Mouse (Mus musculus): ENCODE results near the gene Spry2.
A peak's percentile ranks its signal among the peaks of the same experiment; 100 is the strongest.

The Spry2 gene

GRCm38 (mm10) chr14:105896791-105897568 is at the start of gene Spry2:
Gene Spry2 (minus strand): TSS chr14:105896819.
- DNase-seq (ENCODE audit: low read depth, low spot score): peak; percentile 16

GRCm38 (mm10) chr14:105941353-105941752 is 44.7 kb upstream of the Spry2 start:
- no peak for DNase-seq (ENCODE audit: low read depth, low spot score)

- no peak for DNase-seq (ENCODE audit: low read depth, low spot score)
Measured at GRCm38 (mm10) chr14:105926726-105927125, 30.1 kb upstream of the Spry2 start.

- DNase-seq (ENCODE audit: low read depth, low spot score): no peak
Measured at GRCm38 (mm10) chr14:105925305-105925704, 28.7 kb upstream of the Spry2 start.

- no peak for DNase-seq (ENCODE audit: low read depth, low spot score)
Measured at GRCm38 (mm10) chr14:105924712-105925111, 28.1 kb upstream of the Spry2 start.

GRCm38 (mm10) chr14:105922874-105923273 is 26.3 kb upstream of the Spry2 start:
- DNase-seq (ENCODE audit: low read depth, low spot score): no peak

- DNase-seq (ENCODE audit: low read depth, low spot score): no peak
Measured at GRCm38 (mm10) chr14:105922427-105922826, 25.8 kb upstream of the Spry2 start.

GRCm38 (mm10) chr14:105921217-105921695 is 24.6 kb upstream of the Spry2 start:
- no peak for DNase-seq (ENCODE audit: low read depth, low spot score)

- no peak for DNase-seq (ENCODE audit: low read depth, low spot score)
Measured at GRCm38 (mm10) chr14:105920395-105921216, 24.0 kb upstream of the Spry2 start.

GRCm38 (mm10) chr14:105907216-105907615 is 10.6 kb upstream of the Spry2 start:
- no peak for DNase-seq (ENCODE audit: low read depth, low spot score)

GRCm38 (mm10) chr14:105905935-105906334 is 9.3 kb upstream of the Spry2 start:
- DNase-seq (ENCODE audit: low read depth, low spot score): no peak

- DNase-seq (ENCODE audit: low read depth, low spot score): no peak
Measured at GRCm38 (mm10) chr14:105905509-105905908, 8.9 kb upstream of the Spry2 start.

- DNase-seq (ENCODE audit: low read depth, low spot score): peak; percentile 23
Measured at GRCm38 (mm10) chr14:105902807-105903206, 6.2 kb upstream of the Spry2 start.

- no peak for DNase-seq (ENCODE audit: low read depth, low spot score)
Measured at GRCm38 (mm10) chr14:105900841-105901240, 4.2 kb upstream of the Spry2 start.

- no peak for DNase-seq (ENCODE audit: low read depth, low spot score)
Measured at GRCm38 (mm10) chr14:105899116-105899515, 2.5 kb upstream of the Spry2 start.

GRCm38 (mm10) chr14:105898266-105899111 is 1.9 kb upstream of the Spry2 start:
- DNase-seq (ENCODE audit: low read depth, low spot score): peak; percentile 26

- no peak for DNase-seq (ENCODE audit: low read depth, low spot score)
Measured at GRCm38 (mm10) chr14:105897569-105898101, 1.0 kb upstream of the Spry2 start.

- DNase-seq (ENCODE audit: low read depth, low spot score): peak; percentile 11
Measured at GRCm38 (mm10) chr14:105895961-105896651, 513 bp downstream of the Spry2 start.

GRCm38 (mm10) chr14:105894971-105895873 is 1.4 kb downstream of the Spry2 start:
- DNase-seq (ENCODE audit: low read depth, low spot score): peak; percentile 9

GRCm38 (mm10) chr14:105893623-105893995 is 3.0 kb downstream of the Spry2 start:
- no peak for DNase-seq (ENCODE audit: low read depth, low spot score)
